Mouse (Mus musculus) midbrain, embryonic 14.5 days (tissue): ENCODE results near the gene Mtrex. TPM values are rescaled to one million over a fixed set of nuclear protein-coding genes. Genes with fewer than 3 reads are reported as not detected.

Experiments
- ATAC-seq: fragments of 200-750 bp; cut with Nextera tagmentation; 2 replicates; pipeline ENCODE4 v1.8.0; 2017; ENCODE audit warnings: moderate number of reproducible peaks, moderate library complexity; ENCODE audit not compliant: low FRiP score, low TSS enrichment
- DNase-seq: peaks from one replicate; pipeline ENCODE4 v3.0.0-alpha.2; 2015
- H3K27ac ChIP-seq: fragments of 300-500 bp; sonication (generic); replicated peaks from 2 replicates; pipeline ENCODE4 v1.5.1; 2014; ENCODE audit warnings: mild to moderate bottlenecking, low read depth, low read length, moderate library complexity
- H3K27me3 ChIP-seq: fragments of 300-500 bp; sonication (generic); 2 replicates; pipeline ENCODE4 v1.6.1; 2014; ENCODE audit warnings: low read length, control low read depth, mixed read lengths; ENCODE audit not compliant: control insufficient read depth, insufficient read depth
- H3K36me3 ChIP-seq: fragments of 300-500 bp; sonication (generic); 2 replicates; pipeline ENCODE4 v1.6.1; 2014; ENCODE audit warnings: low read length, control low read depth; ENCODE audit not compliant: control insufficient read depth, insufficient read depth
- H3K4me1 ChIP-seq: fragments of 300-500 bp; sonication (generic); 2 replicates; pipeline ENCODE4 v1.6.1; 2014; ENCODE audit warnings: mild to moderate bottlenecking, antibody characterized with exemption, low read length, control low read depth; ENCODE audit not compliant: control insufficient read depth, insufficient read depth
- H3K4me2 ChIP-seq: fragments of 300-500 bp; sonication (generic); 2 replicates; pipeline ENCODE4 v1.6.1; 2014; ENCODE audit warnings: mild to moderate bottlenecking, low read length, moderate library complexity
- H3K4me3 ChIP-seq: fragments of 300-500 bp; sonication (generic); replicated peaks from 2 replicates; pipeline ENCODE4 v1.5.1; 2014; ENCODE audit warnings: low read depth, low read length
- H3K9ac ChIP-seq: fragments of 300-500 bp; sonication (generic); replicated peaks from 2 replicates; pipeline ENCODE4 v1.6.1; 2014; ENCODE audit warnings: mild to moderate bottlenecking, low read length, moderate library complexity
- H3K9me3 ChIP-seq: fragments of 300-500 bp; sonication (generic); 2 replicates; pipeline ENCODE4 v1.6.1; 2016; ENCODE audit warnings: low read length, control low read depth, mixed read lengths; ENCODE audit not compliant: control insufficient read depth
- WGBS: fragments of 180-500 bp; shearing (Covaris S2); extraction: QIAGEN DNeasy Blood & Tissue Kit; methylation state at CpG from one replicate; pipeline ENCODE4 v1.1.7; 2014; 5-methylcytosine and 5-hydroxymethylcytosine counted together
- polyA plus RNA-seq: library from polyadenylated mRNA; unstranded; fragments of >200 nt; fragmentation: Nextera tagmentation; extraction: Ambion mirVana; gene quantifications from 2 replicates; pipeline ENCODE4 v1.2.1, GENCODE M21; 2014

Mtrex gene
- polyA plus RNA-seq, 1 experiment from 2014 or later, result 69.5 TPM

GRCm38 (mm10) chr13:112829619-112830018, 97.6 kb downstream of the Mtrex start:
- no peak overlapping the region for H3K9ac ChIP-seq
- no peak for DNase-seq
- no peak overlapping the region for H3K27ac ChIP-seq
- H3K27me3 ChIP-seq, result no peaks in the 10 kb centered on the region
- no peaks in the 10 kb centered on the region for H3K4me1 ChIP-seq
- no peak for ATAC-seq
- WGBS, result 94% methylated on average over 2 of the region's 2 CpGs
- no peak overlapping the region for H3K4me3 ChIP-seq
- H3K36me3 ChIP-seq, result no peaks in the 10 kb centered on the region
- H3K9me3 ChIP-seq, result no peaks in the 10 kb centered on the region
- no peak overlapping the region for H3K4me2 ChIP-seq

GRCm38 (mm10) chr13:112825479-112825878, 101.7 kb downstream of the Mtrex start:
- Histone ChIP-seq H3K36me3 (no peaks in the 10 kb centered on the region), H3K4me2 (no peak overlapping the region), H3K27me3 (no peaks in the 10 kb centered on the region), H3K9ac (no peak overlapping the region), H3K4me1 (no peaks in the 10 kb centered on the region), H3K9me3 (no peaks in the 10 kb centered on the region), H3K4me3 (no peak overlapping the region), H3K27ac (no peak overlapping the region)
- 64% methylated on average over 6 of the region's 6 CpGs for WGBS
- ATAC-seq (no peak), DNase-seq (no peak)

- Histone ChIP-seq H3K27me3 (no peaks in the 10 kb centered on the region), H3K9me3 (no peaks in the 10 kb centered on the region), H3K9ac (no peak overlapping the region), H3K4me3 (no peak overlapping the region), H3K36me3 (no peaks in the 10 kb centered on the region), H3K4me2 (no peak overlapping the region), H3K4me1 (no peaks in the 10 kb centered on the region), H3K27ac (no peak overlapping the region)
- no peak for DNase-seq
- 68% methylated on average over 8 of the region's 8 CpGs for WGBS
- no peak for ATAC-seq
These were observed 103.1 kb downstream of the Mtrex start for GRCm38 (mm10) chr13:112823911-112824648.

GRCm38 (mm10) chr13:112823236-112823910, 103.8 kb downstream of the Mtrex start:
- Histone ChIP-seq H3K4me1 (no peaks in the 10 kb centered on the region), H3K27me3 (no peaks in the 10 kb centered on the region), H3K4me2 (no peak overlapping the region), H3K9ac (no peak overlapping the region), H3K36me3 (no peaks in the 10 kb centered on the region), H3K27ac (no peak overlapping the region), H3K4me3 (no peak overlapping the region), H3K9me3 (no peaks in the 10 kb centered on the region)
- DNase-seq, result no peak
- ATAC-seq, result no peak
- 91% methylated on average over 6 of the region's 6 CpGs for WGBS

GRCm38 (mm10) chr13:112822413-112822812, 104.8 kb downstream of the Mtrex start:
- Histone ChIP-seq H3K36me3 (no peaks in the 10 kb centered on the region), H3K9me3 (no peaks in the 10 kb centered on the region), H3K4me3 (no peak overlapping the region), H3K27me3 (no peaks in the 10 kb centered on the region), H3K9ac (no peak overlapping the region), H3K4me1 (no peaks in the 10 kb centered on the region), H3K4me2 (no peak overlapping the region), H3K27ac (no peak overlapping the region)
- 80% methylated on average over 3 of the region's 3 CpGs for WGBS
- ATAC-seq (no peak), DNase-seq (no peak)

GRCm38 (mm10) chr13:112818125-112818524, 109.1 kb downstream of the Mtrex start:
- Histone ChIP-seq H3K4me1 (no peaks in the 10 kb centered on the region), H3K4me3 (no peak overlapping the region), H3K36me3 (no peaks in the 10 kb centered on the region), H3K9me3 (no peaks in the 10 kb centered on the region), H3K27me3 (no peaks in the 10 kb centered on the region), H3K27ac (no peak overlapping the region), H3K4me2 (no peak overlapping the region), H3K9ac (no peak overlapping the region)
- no peak for ATAC-seq
- 94% methylated on average over 3 of the region's 3 CpGs for WGBS
- DNase-seq, result no peak

Other genes with a start within 250 kb of the Mtrex start
- gene Plpp1, start 126.6 kb downstream of the Mtrex start, polyA plus RNA-seq, result 48.3 and 57.7 TPM in 2 replicates
- gene Dhx29, start 56 bp upstream of the Mtrex start, polyA plus RNA-seq, result 29.0 and 30.9 TPM in 2 replicates
- 0.57 and 0.58 TPM in 2 replicates for gene Ccno, start 60.4 kb upstream of the Mtrex start, polyA plus RNA-seq
- gene Mcidas, start 66.4 kb upstream of the Mtrex start, polyA plus RNA-seq, result 0.22 and 0.27 TPM in 2 replicates
- 0.13 and 0.75 TPM in 2 replicates for gene Cdc20b, start 107.7 kb upstream of the Mtrex start, polyA plus RNA-seq
- gene Gpx8, start 119.0 kb upstream of the Mtrex start, polyA plus RNA-seq, result 35.3 and 53.0 TPM in 2 replicates
- gene Gzma, start 173.6 kb upstream of the Mtrex start, polyA plus RNA-seq, result not detected in 2 replicates